Mouse (Mus musculus) neural tube, embryonic 13.5 days (tissue): ENCODE measurements around the gene Cep295. TPM values are rescaled to one million over a fixed set of nuclear protein-coding genes. Genes with fewer than 3 reads are reported as not detected.

Experiments
- ATAC-seq: fragments of 200-750 bp; cut with Nextera tagmentation; 2 replicates; pipeline ENCODE4 v1.8.0; 2017; ENCODE audit warnings: low read depth, mild to moderate bottlenecking, moderate TSS enrichment, moderate library complexity
- H3K27ac ChIP-seq: fragments of 300-500 bp; sonication (generic); replicated peaks from 2 replicates; pipeline ENCODE4 v1.5.1; 2015; ENCODE audit warnings: moderate library complexity, mild to moderate bottlenecking, inconsistent platforms
- H3K27me3 ChIP-seq: fragments of 300-500 bp; sonication (generic); 2 replicates; pipeline ENCODE4 v1.6.1; 2015; ENCODE audit warnings: mild to moderate bottlenecking, inconsistent platforms
- H3K36me3 ChIP-seq: fragments of 300-500 bp; sonication (generic); 2 replicates; pipeline ENCODE4 v1.6.1; 2015; ENCODE audit warnings: mild to moderate bottlenecking, inconsistent platforms
- H3K4me1 ChIP-seq: fragments of 300-500 bp; sonication (generic); replicated peaks from 2 replicates; pipeline ENCODE4 v1.6.1; 2015; ENCODE audit warnings: inconsistent platforms
- H3K4me2 ChIP-seq: fragments of 300-500 bp; sonication (generic); 2 replicates; pipeline ENCODE4 v1.6.1; 2015; ENCODE audit warnings: inconsistent platforms, mild to moderate bottlenecking, moderate library complexity
- H3K4me3 ChIP-seq: fragments of 300-500 bp; sonication (generic); 2 replicates; pipeline ENCODE4 v1.5.1; 2015; ENCODE audit warnings: mild to moderate bottlenecking, inconsistent platforms
- H3K9ac ChIP-seq: fragments of 300-500 bp; sonication (generic); 2 replicates; pipeline ENCODE4 v1.6.1; 2015; ENCODE audit warnings: moderate library complexity, mild to moderate bottlenecking, inconsistent platforms
- H3K9me3 ChIP-seq: fragments of 300-500 bp; sonication (generic); 2 replicates; pipeline ENCODE4 v1.6.1; 2016; ENCODE audit warnings: inconsistent platforms
- WGBS: fragments of 180-500 bp; shearing (Covaris S2); methylation state at CpG from one replicate; pipeline ENCODE4 v1.1.7; 2015; 5-methylcytosine and 5-hydroxymethylcytosine counted together
- microRNA-seq: library from miRNA; unstranded; fragments of <30 nt; microRNA quantifications from one replicate; pipeline ENCODE4, GENCODE M21; 2016
- polyA plus RNA-seq: library from polyadenylated mRNA; unstranded; fragments of >200 nt; fragmentation: Nextera tagmentation; extraction: Ambion mirVana; gene quantifications from 2 replicates; pipeline ENCODE4 v1.2.1, GENCODE M21; 2015

The Cep295 gene
- polyA plus RNA-seq, 1 experiment from 2014 or later = 13.9 TPM

DNA sequence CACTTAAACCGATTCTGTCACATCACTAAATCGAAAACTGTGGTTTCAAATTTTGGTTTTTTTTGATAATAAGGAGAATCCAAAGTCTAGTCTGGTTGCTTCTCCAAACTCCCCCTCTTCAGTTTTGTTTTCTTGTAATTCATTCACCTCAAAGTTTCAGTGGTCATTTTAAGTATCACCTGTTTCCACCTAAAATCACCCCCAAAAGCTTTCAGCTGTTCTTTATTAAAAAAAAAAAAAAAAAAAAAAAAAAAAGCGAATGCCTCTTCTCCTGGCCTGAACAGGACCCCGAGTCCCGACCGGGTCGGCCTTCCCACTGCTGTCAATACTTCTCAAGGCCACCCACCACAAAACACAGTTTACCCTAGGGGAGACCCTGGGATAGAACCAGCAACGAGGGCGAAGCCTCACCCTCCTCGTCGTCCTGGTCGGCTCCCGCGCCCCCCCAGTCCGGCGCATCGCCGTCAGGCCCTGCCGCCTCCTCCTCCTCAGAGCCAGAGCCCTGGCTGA lies 78.4 kb downstream of the Cep295 start:
- Histone ChIP-seq H3K9ac (peak overlapping the region; percentile 99), H3K27me3 (no peaks in the 10 kb centered on the region), H3K27ac (peak overlapping the region; percentile 92), H3K4me1 (peaks cover 31% of the 10 kb centered on the region), H3K4me3 (peak overlapping the region; percentile 97), H3K9me3 (no peaks in the 10 kb centered on the region), H3K36me3 (peaks cover 28% of the 10 kb centered on the region), H3K4me2 (peak overlapping the region; percentile 83)
- 10% methylated on average over 18 of the region's 19 CpGs for WGBS
- ATAC-seq = peak; percentile 71

DNA sequence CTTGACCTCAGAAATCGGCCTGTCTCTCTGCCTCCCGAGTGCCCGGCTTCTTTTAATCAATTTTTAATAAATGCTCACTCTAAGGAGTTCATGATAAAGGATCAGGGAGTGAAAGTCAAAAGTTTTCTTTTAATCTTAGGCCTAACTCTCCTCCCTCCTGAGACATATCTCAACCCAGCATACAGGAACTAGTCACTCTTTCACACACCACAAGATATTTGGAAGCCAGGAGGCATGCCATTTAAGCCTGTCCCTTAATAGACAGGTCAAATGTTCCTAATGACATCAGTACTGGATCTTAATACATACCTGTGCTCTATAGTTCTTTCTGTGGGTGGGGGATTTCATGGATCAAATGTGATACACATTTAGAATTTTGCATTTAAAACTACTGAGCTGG lies 79.2 kb downstream of the Cep295 start:
- ATAC-seq = no peak
- no peaks in the 10 kb centered on the region for H3K27me3 ChIP-seq
- H3K9me3 ChIP-seq = no peaks in the 10 kb centered on the region
- peaks cover 36% of the 10 kb centered on the region for H3K36me3 ChIP-seq
- no peak overlapping the region for H3K4me3 ChIP-seq
- peaks cover 31% of the 10 kb centered on the region for H3K4me1 ChIP-seq
- no peak overlapping the region for H3K9ac ChIP-seq
- no peak overlapping the region for H3K4me2 ChIP-seq
- no peak overlapping the region for H3K27ac ChIP-seq
- 88% methylated on average over 3 of the region's 3 CpGs for WGBS

DNA sequence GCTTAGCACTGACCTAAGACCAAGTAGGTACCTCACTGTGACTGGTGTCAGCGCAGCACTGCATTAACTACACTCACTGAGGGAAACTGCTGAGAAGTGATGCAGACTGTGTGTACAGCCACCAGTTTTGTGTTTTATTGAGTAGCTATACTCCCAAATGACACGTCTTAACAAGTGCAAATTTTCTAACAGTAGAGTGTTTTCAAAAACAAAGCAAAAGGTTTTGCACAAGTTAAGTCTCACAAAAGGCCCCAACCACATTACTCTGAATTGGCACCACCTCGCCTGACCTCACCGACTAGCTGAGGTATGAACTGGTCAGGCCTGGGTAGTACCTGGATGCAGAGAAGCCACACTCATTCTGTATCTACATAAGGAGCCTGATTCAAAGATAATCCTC lies 80.7 kb downstream of the Cep295 start:
- no peak overlapping the region for H3K4me3 ChIP-seq
- 95% methylated on average over 4 of the region's 4 CpGs for WGBS
- H3K4me1 ChIP-seq = peaks cover 31% of the 10 kb centered on the region
- no peak overlapping the region for H3K4me2 ChIP-seq
- ATAC-seq = no peak
- no peak overlapping the region for H3K9ac ChIP-seq
- H3K36me3 ChIP-seq = peaks cover 51% of the 10 kb centered on the region
- no peaks in the 10 kb centered on the region for H3K27me3 ChIP-seq
- H3K9me3 ChIP-seq = no peaks in the 10 kb centered on the region
- H3K27ac ChIP-seq = no peak overlapping the region

DNA sequence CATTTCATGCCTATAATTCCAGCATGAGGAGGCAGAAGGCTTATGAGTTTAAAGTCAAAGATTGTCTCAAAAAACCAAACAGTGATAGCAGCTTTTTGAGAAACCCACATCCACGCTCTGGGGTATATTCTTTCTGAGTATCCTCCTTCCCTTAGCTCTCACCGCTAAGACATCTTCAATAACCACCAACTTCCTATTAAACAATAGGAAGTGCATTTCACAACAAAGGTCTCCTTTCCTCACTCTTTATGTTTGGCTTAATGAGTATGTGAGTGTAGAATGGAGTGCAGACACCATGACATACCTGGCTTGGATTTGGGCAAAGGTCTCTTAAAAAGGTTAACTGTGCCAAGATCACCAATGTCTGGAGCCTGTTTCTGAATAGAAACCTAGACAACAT lies 83.6 kb downstream of the Cep295 start:
- no peak overlapping the region for H3K27ac ChIP-seq
- no peak for ATAC-seq

More for the DNA sequence above, 83.6 kb downstream of the Cep295 start:
- Histone ChIP-seq H3K27me3 (no peaks in the 10 kb centered on the region), H3K9me3 (no peaks in the 10 kb centered on the region), H3K4me1 (peaks cover 17% of the 10 kb centered on the region), H3K4me3 (no peak overlapping the region), H3K9ac (no peak overlapping the region), H3K4me2 (no peak overlapping the region), H3K36me3 (peaks cover 80% of the 10 kb centered on the region)
- 92% methylated on average over 2 of the region's 2 CpGs for WGBS

Small RNA genes within 50 kb of the gene (microRNA-seq; reads per million reads assigned to microRNA genes)
- gene Gm49349 (not detected), gene mmu-mir-7650 (not detected)

Other genes starting within 250 kb of the Cep295 start
- not detected in 2 replicates for gene Hephl1, start 245.7 kb downstream of the Cep295 start, polyA plus RNA-seq
- gene Vstm5, start 118.7 kb downstream of the Cep295 start, polyA plus RNA-seq = 16.4 and 19.7 TPM in 2 replicates
- gene Med17, start 77.9 kb downstream of the Cep295 start, polyA plus RNA-seq = 37.9 and 41.0 TPM in 2 replicates
- gene Taf1d, start 51.6 kb downstream of the Cep295 start, polyA plus RNA-seq = 50.8 and 53.0 TPM in 2 replicates
- gene 4931406C07Rik, start 51.3 kb downstream of the Cep295 start, polyA plus RNA-seq = 13.8 and 14.2 TPM in 2 replicates
- 0.32 and 0.52 TPM in 2 replicates for gene Smco4, start 135.6 kb upstream of the Cep295 start, polyA plus RNA-seq